Mouse (Mus musculus): ENCODE measurements around the gene Gm20388.
"Not testable (repeated sequence)": the region's sequence is repeated elsewhere in the genome, so short reads cannot be mapped to it uniquely, and the experiment has no call there.

The Gm20388 gene

GRCm38 (mm10) chr8:120698426-120698825 is 787.8 kb downstream of the Gm20388 start:
- no peak for DNase-seq (ENCODE audit: extremely low read depth, insufficient read length, low spot score)

DNA sequence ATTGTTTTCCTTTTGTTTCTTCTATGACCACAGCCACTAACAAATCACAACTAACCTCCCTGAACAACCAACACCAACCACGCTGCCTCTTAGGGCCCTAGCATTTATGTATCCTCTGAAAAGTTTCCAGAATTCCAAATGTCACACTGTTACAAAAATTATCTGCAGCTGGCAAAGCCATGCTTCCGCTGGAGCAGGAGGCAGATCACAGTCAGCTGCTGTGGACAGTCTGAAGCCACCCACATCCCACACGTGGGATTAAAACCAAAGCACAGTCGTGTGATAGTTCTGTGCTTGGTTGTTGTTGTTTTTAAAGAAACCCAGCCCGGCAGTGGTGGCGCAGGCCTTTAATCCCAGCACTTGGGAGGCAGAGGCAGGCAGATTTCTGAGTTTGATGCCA is 788.4 kb downstream of the Gm20388 start:
- no peak for DNase-seq (ENCODE audit: extremely low read depth, insufficient read length, low spot score)

- DNase-seq (ENCODE audit: extremely low read depth, insufficient read length, low spot score) = no peak
These were observed 788.9 kb downstream of the Gm20388 start for GRCm38 (mm10) chr8:120699565-120699964.

- no peak for DNase-seq (ENCODE audit: extremely low read depth, insufficient read length, low spot score)
These were observed 789.4 kb downstream of the Gm20388 start for GRCm38 (mm10) chr8:120700053-120700452.

GRCm38 (mm10) chr8:120701758-120702465 is 791.3 kb downstream of the Gm20388 start:
- DNase-seq (ENCODE audit: extremely low read depth, insufficient read length, low spot score) = no peak

DNA sequence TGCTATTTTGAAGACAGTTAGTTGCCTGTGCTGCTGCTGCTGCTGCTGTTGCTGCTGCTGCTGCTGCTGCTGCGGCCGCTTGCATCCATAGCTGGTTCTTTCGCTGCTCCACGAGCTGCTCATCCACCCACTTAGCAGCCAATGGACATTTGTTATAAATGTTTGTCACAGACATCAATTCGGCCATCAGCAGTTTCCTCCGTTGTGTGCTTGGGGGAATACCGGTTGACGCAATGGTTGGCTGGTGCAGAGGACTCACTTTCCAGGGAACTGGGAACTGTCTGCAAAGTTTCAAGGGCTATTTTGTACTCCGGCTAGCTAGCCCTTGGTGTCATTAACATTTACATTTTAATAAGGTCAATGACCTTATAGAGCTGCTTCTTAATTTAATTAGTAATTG is 793.6 kb downstream of the Gm20388 start:
- DNase-seq (ENCODE audit: extremely low read depth, insufficient read length, low spot score) = no peak

GRCm38 (mm10) chr8:120705163-120705562 is 794.5 kb downstream of the Gm20388 start:
- DNase-seq (ENCODE audit: extremely low read depth, insufficient read length, low spot score) = no peak

DNA sequence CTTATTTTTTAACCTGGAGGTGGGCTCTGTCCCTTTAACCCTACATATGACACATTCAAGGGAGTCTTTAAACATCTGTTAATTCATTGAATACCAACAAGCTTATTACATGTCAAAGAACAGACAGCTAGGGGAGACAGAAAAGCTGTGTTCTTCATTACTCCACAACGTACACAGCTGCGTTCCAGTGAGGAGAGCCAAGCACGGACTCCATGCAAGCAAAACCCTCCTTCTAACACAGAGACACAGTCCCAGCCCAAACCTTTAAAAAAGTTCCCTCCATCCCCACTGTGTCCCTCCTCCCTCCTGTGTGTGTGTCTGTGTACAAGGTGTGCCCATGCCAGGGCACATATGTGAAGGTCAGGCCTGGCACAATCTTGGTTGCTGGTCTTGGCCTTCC is 795.6 kb downstream of the Gm20388 start:
- no peak for DNase-seq (ENCODE audit: extremely low read depth, insufficient read length, low spot score)

DNA sequence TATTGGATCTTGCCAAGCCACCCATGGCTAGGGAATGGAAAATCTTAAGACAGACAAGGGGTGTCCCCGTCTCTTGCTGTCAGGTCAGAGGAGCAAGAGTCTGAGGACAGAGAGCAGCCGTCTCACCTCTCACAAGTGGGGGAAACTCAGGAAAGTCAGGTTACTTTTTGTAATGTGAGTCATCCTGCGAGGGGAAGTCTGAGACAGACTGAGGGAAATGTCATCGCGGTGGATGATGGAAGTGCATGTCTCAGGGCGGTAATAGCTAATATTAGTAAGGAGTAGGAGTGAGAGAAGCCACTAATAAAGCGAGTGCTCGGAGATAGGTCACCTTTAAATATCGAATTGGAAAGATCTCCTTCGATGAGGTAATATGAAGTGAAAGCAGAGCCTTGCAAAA is 798.5 kb downstream of the Gm20388 start:
- no peak for DNase-seq (ENCODE audit: extremely low read depth, insufficient read length, low spot score)

GRCm38 (mm10) chr8:120715200-120715599 is 804.6 kb downstream of the Gm20388 start:
- DNase-seq (ENCODE audit: extremely low read depth, insufficient read length, low spot score) = no peak

GRCm38 (mm10) chr8:120715996-120716680 is 805.5 kb downstream of the Gm20388 start:
- peak; percentile 19 for DNase-seq (ENCODE audit: extremely low read depth, insufficient read length, low spot score)

GRCm38 (mm10) chr8:120719586-120720236 is 809.1 kb downstream of the Gm20388 start:
- no peak for DNase-seq (ENCODE audit: extremely low read depth, insufficient read length, low spot score)

DNA sequence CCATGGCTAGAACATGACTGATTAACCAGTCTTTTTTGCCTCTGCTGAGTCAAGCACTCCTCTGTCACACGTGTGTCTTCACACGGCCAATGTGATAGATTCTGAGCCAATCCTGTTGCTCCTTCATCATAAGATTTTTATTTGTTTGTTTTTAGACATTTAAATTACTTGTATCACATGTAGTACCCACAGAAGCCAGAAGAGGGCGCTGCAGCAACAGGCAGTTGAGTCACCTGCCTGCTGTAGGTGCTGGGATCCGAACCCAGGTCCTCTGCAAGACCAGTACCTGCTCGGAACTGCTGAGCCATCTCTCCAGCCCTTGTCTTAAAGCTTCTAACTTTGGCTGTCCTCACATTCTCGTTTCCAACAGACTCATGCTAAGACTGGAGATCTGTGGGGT is 812.4 kb downstream of the Gm20388 start:
- DNase-seq (ENCODE audit: extremely low read depth, insufficient read length, low spot score) = no peak

DNA sequence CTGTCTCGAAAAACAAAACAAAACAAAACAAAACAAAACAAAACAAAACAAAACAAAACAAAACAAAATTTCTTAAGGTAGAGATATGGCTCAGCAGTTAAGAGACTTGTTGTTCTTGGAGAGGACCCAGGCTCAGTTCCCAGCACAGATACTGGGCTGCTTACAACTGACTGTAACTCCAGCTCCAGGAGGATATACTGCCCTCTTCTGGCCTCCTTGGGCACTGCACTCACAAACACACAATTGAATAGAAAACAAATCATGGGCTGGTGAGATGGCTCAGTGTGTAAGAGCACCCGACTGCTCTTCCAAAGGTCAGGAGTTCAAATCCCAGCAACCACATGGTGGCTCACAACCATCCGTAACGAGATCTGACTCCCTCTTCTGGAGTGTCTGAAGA is 813.5 kb downstream of the Gm20388 start:
- DNase-seq (ENCODE audit: extremely low read depth, insufficient read length, low spot score) = not testable (repeated sequence)

DNA sequence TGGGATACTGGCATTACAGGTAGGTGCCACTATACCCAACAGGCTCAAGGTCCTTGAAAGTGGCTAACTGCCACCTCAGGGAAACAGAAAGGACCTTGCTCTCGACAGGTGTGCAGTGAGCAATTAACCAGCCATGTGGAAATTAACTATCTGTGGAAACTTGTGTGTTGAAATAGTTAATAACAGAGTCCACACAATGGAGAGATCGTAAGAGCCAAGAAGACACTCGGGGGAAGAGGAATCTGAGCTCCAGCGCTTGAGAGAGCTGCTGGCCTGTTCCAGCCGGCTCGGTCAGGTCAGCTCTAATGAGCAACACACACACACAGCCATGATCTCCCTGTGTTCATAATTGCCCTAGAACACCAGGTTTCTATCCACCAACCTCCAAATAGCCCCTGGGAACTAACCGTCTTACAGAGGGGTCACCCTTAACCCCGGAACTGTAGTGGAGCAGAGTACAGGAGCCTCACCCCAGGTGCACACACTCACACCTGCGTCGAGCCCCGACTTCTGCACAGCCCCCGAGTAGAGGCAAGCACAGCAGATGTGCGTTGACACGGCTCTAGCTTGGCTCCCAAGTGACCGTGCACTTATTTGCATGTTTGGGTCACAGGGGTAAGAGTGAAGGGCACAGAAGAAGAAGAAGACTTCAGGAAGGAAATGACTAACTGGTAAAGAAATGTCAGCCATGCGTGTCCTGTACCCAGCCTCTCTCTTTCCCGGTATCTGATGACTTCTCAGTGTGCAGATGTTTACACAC is 814.4 kb downstream of the Gm20388 start:
- no peak for DNase-seq (ENCODE audit: extremely low read depth, insufficient read length, low spot score)

GRCm38 (mm10) chr8:120725576-120725950 is 814.9 kb downstream of the Gm20388 start:
- no peak for DNase-seq (ENCODE audit: extremely low read depth, insufficient read length, low spot score)

DNA sequence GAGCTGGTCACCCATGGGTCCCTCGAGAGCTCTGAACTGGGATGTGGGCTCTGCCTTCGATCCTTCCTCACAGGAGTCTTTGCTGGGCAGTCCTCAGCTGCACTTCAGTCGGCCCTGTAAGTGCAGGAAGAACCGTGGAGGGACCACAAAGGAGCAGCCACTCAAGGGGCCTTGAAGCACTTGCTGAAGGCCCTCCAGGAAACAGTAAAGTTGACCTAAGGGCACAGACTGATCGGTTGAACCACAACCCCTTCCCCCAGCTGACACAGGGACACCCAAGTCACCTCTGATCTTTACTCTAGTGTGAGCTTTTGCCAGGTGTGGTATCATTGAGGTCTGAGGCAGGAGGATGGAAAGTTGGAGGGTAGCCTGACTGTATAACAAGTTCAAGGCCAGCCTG is 815.4 kb downstream of the Gm20388 start:
- no peak for DNase-seq (ENCODE audit: extremely low read depth, insufficient read length, low spot score)

- no peak for DNase-seq (ENCODE audit: extremely low read depth, insufficient read length, low spot score)
These were observed 818.0 kb downstream of the Gm20388 start for GRCm38 (mm10) chr8:120728488-120729160.

DNA sequence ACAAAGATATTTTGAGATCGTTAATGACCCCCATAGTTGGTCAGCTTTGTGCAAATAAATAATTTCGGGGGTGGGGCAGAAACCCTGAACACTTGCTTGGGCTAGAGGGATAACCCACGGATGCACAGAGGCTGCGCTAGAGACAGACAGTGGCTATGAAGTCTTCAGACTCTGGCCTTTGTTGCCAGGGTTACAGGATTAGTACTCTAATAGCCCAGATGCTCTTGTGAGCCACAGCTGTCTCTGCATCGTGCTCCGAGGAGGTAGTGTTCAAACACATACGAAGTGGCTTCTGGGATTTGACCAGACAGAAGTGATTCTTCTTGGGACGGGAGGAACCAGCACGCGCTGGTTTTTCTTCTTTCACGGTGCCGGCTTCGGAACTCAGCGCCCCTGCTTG is 820.9 kb downstream of the Gm20388 start:
- no peak for DNase-seq (ENCODE audit: extremely low read depth, insufficient read length, low spot score)

DNA sequence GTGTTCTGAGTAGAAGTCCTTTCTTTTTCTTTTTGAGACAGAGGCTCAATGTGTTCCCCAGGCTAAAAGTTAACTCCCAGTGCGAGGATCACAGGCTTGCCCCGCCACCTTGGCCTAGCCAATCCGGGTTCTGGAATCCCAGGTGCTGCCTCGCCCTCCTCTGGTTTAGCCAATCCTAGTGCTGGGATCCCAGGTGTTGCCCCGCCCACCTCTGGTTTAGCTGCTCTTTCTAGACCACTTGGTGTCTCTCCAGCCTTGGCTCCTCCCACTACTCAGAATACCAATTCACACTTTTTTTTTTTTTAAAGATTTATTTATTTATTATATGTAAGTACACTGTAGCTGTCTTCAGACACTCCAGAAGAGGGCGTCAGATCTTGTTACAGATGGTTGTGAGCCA is 821.4 kb downstream of the Gm20388 start:
- DNase-seq (ENCODE audit: extremely low read depth, insufficient read length, low spot score) = no peak

All from 3134 (cell line).